Mouse (Mus musculus): ENCODE measurements around the gene Tspear. TPM values are rescaled to one million over a fixed set of nuclear protein-coding genes. Genes with fewer than 3 reads are reported as not detected.
"Not testable (repeated sequence)": the region's sequence is repeated elsewhere in the genome, so short reads cannot be mapped to it uniquely, and the experiment has no call there.

The Tspear gene
- total and polyA plus RNA-seq, 3 experiments, result 1.8 to 3.8 TPM; not detected in 1

DNA sequence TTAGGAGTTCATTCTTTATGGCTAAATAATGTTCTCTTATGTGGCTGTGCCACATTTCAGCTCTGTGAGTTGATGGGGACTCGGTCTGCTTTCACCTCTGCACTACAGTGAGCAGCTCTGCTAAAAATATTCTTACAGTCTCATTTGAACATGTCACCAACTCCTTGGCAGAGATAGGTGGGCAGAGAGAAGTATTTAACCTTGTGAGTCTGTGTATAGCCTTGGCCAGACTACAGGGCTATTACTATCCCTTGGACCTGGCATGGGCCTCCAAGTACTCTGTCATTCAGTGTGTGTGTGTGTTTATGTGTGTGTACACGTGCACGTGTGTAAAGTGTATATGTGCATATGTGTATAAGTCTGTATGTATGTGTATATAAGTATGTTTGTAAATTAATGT lies 97.0 kb downstream of the Tspear start:
- H3K36me3 ChIP-seq (ENCODE audit: control insufficient read depth in 1 of 2, insufficient read depth in 2 of 2, low read length in 2 of 2); H3K27me3 ChIP-seq (ENCODE audit: control insufficient read depth in 1 of 2, insufficient read depth in 2 of 2, low read length in 2 of 2); H3K79me2 ChIP-seq (ENCODE audit: control insufficient read depth, insufficient read depth, low read length, poor library complexity); H3K9me3 ChIP-seq (replicated peaks; ENCODE audit: insufficient read depth, low read length); H3K4me1 ChIP-seq (ENCODE audit: control insufficient read depth in 1 of 2, insufficient read depth in 2 of 2, low read length in 2 of 2); DNase-seq (ENCODE audit: low read depth, low spot score); H3K4me3 ChIP-seq (ENCODE audit: control insufficient read depth in 1 of 2, insufficient read depth in 1 of 2, low read depth in 2 of 2, low read length in 2 of 2); H3K27ac ChIP-seq (ENCODE audit: control insufficient read depth, low read depth, low read length); H3K9ac ChIP-seq (ENCODE audit: control insufficient read depth, low read depth, low read length, poor library complexity, severe bottlenecking): not testable (repeated sequence)

DNA sequence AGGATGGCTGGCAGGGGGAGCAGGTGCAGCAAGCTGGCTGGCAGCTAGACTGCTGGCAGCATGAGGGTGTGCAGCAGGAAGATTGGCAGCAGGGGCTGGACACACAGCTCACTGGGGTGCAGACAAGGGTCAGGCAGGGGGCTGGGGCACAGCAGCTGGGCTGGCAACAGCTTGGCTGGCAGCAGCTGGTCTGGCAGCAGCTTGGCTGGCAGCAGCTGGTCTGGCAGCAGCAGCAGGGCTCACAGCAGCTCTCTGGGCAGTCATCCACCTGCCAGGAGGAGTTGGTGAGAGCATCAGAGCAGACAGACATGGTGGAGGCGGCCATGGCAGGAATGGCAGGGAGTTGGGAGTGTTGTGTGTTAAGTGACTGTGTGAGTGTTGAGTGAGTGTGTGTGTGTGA lies 101.5 kb downstream of the Tspear start, which contains the start of gene Gm7137:
Gene Gm7137, minus strand, starts transcription at position 325 of the 400 bp plus-strand sequence.
- H3K4me3 ChIP-seq (ENCODE audit: control insufficient read depth in 1 of 2, insufficient read depth in 1 of 2, low read depth in 2 of 2, low read length in 2 of 2); H3K27me3 ChIP-seq (ENCODE audit: control insufficient read depth in 1 of 2, insufficient read depth in 2 of 2, low read length in 2 of 2); DNase-seq (ENCODE audit: low read depth, low spot score): not testable (repeated sequence)

DNA sequence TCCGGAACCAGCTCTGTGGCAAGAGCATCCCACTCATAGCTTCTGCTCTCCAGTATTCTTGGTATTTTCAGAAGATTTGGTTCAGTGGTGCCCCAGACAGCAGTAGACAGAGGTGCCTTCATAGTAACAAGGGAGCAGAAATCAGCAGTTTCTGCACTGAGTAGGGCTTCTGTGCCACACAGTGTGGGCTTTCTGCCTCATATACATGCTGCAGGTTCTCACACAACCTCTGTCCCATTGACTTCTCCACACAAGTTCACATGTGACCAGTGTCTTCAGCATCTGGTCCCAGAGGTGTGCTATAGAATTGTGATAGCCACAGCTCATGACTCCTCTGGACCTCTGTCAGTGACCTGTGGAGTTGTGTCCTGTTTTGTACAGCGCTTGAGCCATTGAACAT lies 102.3 kb downstream of the Tspear start:
- no peak overlapping the region for H3K27ac ChIP-seq (ENCODE audit: control insufficient read depth, low read depth, low read length)
- no peaks in the 10 kb centered on the region for H3K36me3 ChIP-seq (ENCODE audit: control insufficient read depth in 1 of 2, insufficient read depth in 2 of 2, low read length in 2 of 2)
- DNase-seq (ENCODE audit: low read depth, low spot score), result no peak
- no peaks in the 10 kb centered on the region; a peak in 1 of 4 replicates for H3K27me3 ChIP-seq (ENCODE audit: control insufficient read depth in 1 of 2, insufficient read depth in 2 of 2, low read length in 2 of 2)
- no peak overlapping the region for H3K4me3 ChIP-seq (ENCODE audit: control insufficient read depth in 1 of 2, insufficient read depth in 1 of 2, low read depth in 2 of 2, low read length in 2 of 2)
- H3K9me3 ChIP-seq (replicated peaks; ENCODE audit: insufficient read depth, low read length), result no peaks in the 10 kb centered on the region
- no peaks in the 10 kb centered on the region for H3K79me2 ChIP-seq (ENCODE audit: control insufficient read depth, insufficient read depth, low read length, poor library complexity)
- no peak for TF ChIP-seq CTCF (IDR thresholded peaks at IDR 0.05 in 2 of 3, conservative IDR thresholded peaks at IDR 0.05 in 1 of 3; ENCODE audit: control insufficient read depth in 1 of 3, insufficient read depth in 1 of 3, low read depth in 2 of 3, low read length in 3 of 3, poor library complexity in 1 of 3, severe bottlenecking in 1 of 3)
- TF ChIP-seq ELF1 (IDR thresholded peaks at IDR 0.05; ENCODE audit: low read depth, low read length), result no peak
- no peak for TF ChIP-seq MAFK (IDR thresholded peaks at IDR 0.05; ENCODE audit: borderline replicate concordance, low read depth, low read length)
- no peak for TF ChIP-seq MYB (IDR thresholded peaks at IDR 0.05; ENCODE audit: low read depth, low read length)
- no peak for TF ChIP-seq TBP (IDR thresholded peaks at IDR 0.05; ENCODE audit: low read depth, low read length)
- no peak for TF ChIP-seq UBTF (IDR thresholded peaks at IDR 0.05; ENCODE audit: borderline replicate concordance, insufficient read depth, low read depth, low read length)
- no peak for TF ChIP-seq CHD2 (IDR thresholded peaks at IDR 0.05; ENCODE audit: low read length)
- no peak for TF ChIP-seq KAT2A (conservative IDR thresholded peaks at IDR 0.05; ENCODE audit: low read depth, low read length)
- TF ChIP-seq MAX (IDR thresholded peaks at IDR 0.05; ENCODE audit: low read length), result no peak
- no peaks in the 10 kb centered on the region for H3K4me1 ChIP-seq (ENCODE audit: control insufficient read depth in 1 of 2, insufficient read depth in 2 of 2, low read length in 2 of 2)
- no peak overlapping the region for H3K9ac ChIP-seq (ENCODE audit: control insufficient read depth, low read depth, low read length, poor library complexity, severe bottlenecking)

More for the DNA sequence above, 101.5 kb downstream of the Tspear start, which contains the start of gene Gm7137:
- H3K9me3 ChIP-seq (replicated peaks; ENCODE audit: insufficient read depth, low read length); H3K79me2 ChIP-seq (ENCODE audit: control insufficient read depth, insufficient read depth, low read length, poor library complexity); H3K27ac ChIP-seq (ENCODE audit: control insufficient read depth, low read depth, low read length); H3K36me3 ChIP-seq (ENCODE audit: control insufficient read depth in 1 of 2, insufficient read depth in 2 of 2, low read length in 2 of 2); H3K9ac ChIP-seq (ENCODE audit: control insufficient read depth, low read depth, low read length, poor library complexity, severe bottlenecking); H3K4me1 ChIP-seq (ENCODE audit: control insufficient read depth in 1 of 2, insufficient read depth in 2 of 2, low read length in 2 of 2): not testable (repeated sequence)

DNA sequence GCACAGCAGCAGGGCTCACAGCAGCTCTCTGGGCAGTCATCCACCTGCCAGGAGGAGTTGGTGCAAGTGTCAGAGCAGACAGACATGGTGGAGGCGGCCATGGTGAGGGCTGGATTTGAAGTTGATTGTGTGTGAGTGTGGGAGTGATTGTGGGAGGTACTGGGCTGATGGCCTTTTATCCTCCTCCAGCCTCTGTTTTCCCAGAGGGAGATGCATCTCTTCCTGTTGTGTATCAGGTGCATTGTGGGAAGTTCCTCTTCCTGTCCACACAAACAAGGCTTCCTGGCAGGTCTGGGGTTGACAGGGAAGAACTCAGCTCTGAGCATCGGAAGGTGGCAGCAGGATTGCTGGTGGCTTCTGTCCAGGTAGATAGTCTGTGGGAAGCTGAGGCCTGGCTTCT lies 108.6 kb downstream of the Tspear start, which contains the start of gene Gm9639:
Gene Gm9639, minus strand, starts transcription at position 101 of the 400 bp plus-strand sequence.
- H3K9ac ChIP-seq (ENCODE audit: control insufficient read depth, low read depth, low read length, poor library complexity, severe bottlenecking), result no peak within 1 kb of the TSS
- no peak within 1 kb of the TSS for H3K27ac ChIP-seq (ENCODE audit: control insufficient read depth, low read depth, low read length)
- no peaks in the 10 kb centered on the region for H3K4me1 ChIP-seq (ENCODE audit: control insufficient read depth in 1 of 2, insufficient read depth in 2 of 2, low read length in 2 of 2)
- H3K4me3 ChIP-seq (ENCODE audit: control insufficient read depth in 1 of 2, insufficient read depth in 1 of 2, low read depth in 2 of 2, low read length in 2 of 2), result no peak within 1 kb of the TSS
- H3K27me3 ChIP-seq (ENCODE audit: control insufficient read depth in 1 of 2, insufficient read depth in 2 of 2, low read length in 2 of 2), result 0 out of 4 replicates have a peak, but pooled peaks cover 0 to 1% of the 10 kb centered on the region in 2 experiments
- no peak for DNase-seq (ENCODE audit: low read depth, low spot score)
- H3K79me2 ChIP-seq (ENCODE audit: control insufficient read depth, insufficient read depth, low read length, poor library complexity), result no peaks in the 10 kb centered on the region
- H3K9me3 ChIP-seq (replicated peaks; ENCODE audit: insufficient read depth, low read length), result no peaks in the 10 kb centered on the region
- H3K36me3 ChIP-seq (ENCODE audit: control insufficient read depth in 1 of 2, insufficient read depth in 2 of 2, low read length in 2 of 2), result no peaks in the 10 kb centered on the region
- TF ChIP-seq POLR2AphosphoS2 (IDR thresholded peaks at IDR 0.05; ENCODE audit: low read length), result no peak
- no peak for TF ChIP-seq MXI1 (IDR thresholded peaks at IDR 0.05; ENCODE audit: low read depth, low read length)
- TF ChIP-seq MYB (IDR thresholded peaks at IDR 0.05; ENCODE audit: low read depth, low read length), result no peak
- no peak for TF ChIP-seq CTCF (IDR thresholded peaks at IDR 0.05 in 2 of 3, conservative IDR thresholded peaks at IDR 0.05 in 1 of 3; ENCODE audit: control insufficient read depth in 1 of 3, insufficient read depth in 1 of 3, low read depth in 2 of 3, low read length in 3 of 3, poor library complexity in 1 of 3, severe bottlenecking in 1 of 3)
- no peak for TF ChIP-seq RCOR1 (IDR thresholded peaks at IDR 0.05; ENCODE audit: low read depth, low read length)
- no peak for TF ChIP-seq NRF1 (IDR thresholded peaks at IDR 0.05; ENCODE audit: insufficient read depth, low read depth, low read length, poor library complexity, severe bottlenecking)
- no peak for TF ChIP-seq USF2 (IDR thresholded peaks at IDR 0.05; ENCODE audit: borderline replicate concordance in 1 of 2, insufficient read depth in 1 of 2, low read depth in 1 of 2, low read length in 2 of 2)
- TF ChIP-seq USF1 (IDR thresholded peaks at IDR 0.05; ENCODE audit: low read depth, low read length), result no peak
- TF ChIP-seq NELFE (IDR thresholded peaks at IDR 0.05; ENCODE audit: low read depth, low read length), result no peak
- no peak for TF ChIP-seq MAX (IDR thresholded peaks at IDR 0.05; ENCODE audit: low read length)
- TF ChIP-seq E2F4 (IDR thresholded peaks at IDR 0.05; ENCODE audit: borderline replicate concordance, low read depth, low read length), result no peak
- no peak for TF ChIP-seq GABPA (IDR thresholded peaks at IDR 0.05; ENCODE audit: low read depth, low read length)
- TF ChIP-seq POLR2AphosphoS5 (IDR thresholded peaks at IDR 0.05; ENCODE audit: borderline replicate concordance, low read depth, low read length), result no peak
- no peak for TF ChIP-seq ZMIZ1 (IDR thresholded peaks at IDR 0.05; ENCODE audit: low read depth, low read length)
